Mouse (Mus musculus) spleen, postnatal 14 days (tissue): Measurements from ENCODE around the gene Crlf1.

Experiments used
- DNase-seq, 2 experiments: peaks; one replicate each; pipeline ENCODE4 v3.0.0; 2021 to 2022; ENCODE audit warnings: low spot score in 2 of 2

Gene Crlf1

GRCm38 (mm10) chr8:70551558-70552161, 58.7 kb downstream of the Crlf1 start:
- DNase-seq: no peak

DNA sequence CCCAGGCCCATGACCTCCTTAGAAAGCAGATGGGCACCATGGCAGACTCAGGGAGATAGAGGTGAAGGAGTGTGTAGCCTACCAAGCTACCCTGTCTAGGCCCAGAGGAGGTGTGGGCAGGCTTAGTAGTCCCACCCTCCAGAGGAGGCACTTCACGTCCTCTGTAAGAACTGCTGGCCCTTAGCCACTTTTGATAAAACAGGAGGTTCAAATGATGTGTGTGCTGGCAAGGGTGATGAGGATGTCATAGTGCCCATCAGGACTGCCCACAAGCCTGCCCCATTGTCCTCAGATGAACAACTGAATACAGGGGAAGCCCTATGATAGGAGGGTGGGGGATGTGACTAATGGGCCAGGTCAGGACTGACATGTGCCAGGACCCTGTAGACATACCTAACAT, 59.9 kb downstream of the Crlf1 start:
- no peak for DNase-seq
